Mouse (Mus musculus) frontal cortex, adult (tissue): ENCODE data around the gene Adgrv1.
"Not testable (repeated sequence)": the region's sequence is repeated elsewhere in the genome, so short reads cannot be mapped to it uniquely, and the experiment has no call there.

ENCODE experiments used
- ATAC-seq: cut with Nextera tagmentation; 2 replicates; pipeline ENCODE4 v1.9.2; 2017; ENCODE audit warnings: mild to moderate bottlenecking, moderate library complexity, mixed read lengths; ENCODE audit not compliant: low TSS enrichment

Adgrv1 gene

GRCm38 (mm10) chr13:81342987-81343596, 289.9 kb downstream of the Adgrv1 start:
- no peak for ATAC-seq

- no peak for ATAC-seq
Observed at GRCm38 (mm10) chr13:81335241-81335640, 297.7 kb downstream of the Adgrv1 start.

- ATAC-seq = no peak
Observed at GRCm38 (mm10) chr13:81332018-81332417, 300.9 kb downstream of the Adgrv1 start.

- no peak for ATAC-seq
Observed at GRCm38 (mm10) chr13:81329762-81330161, 303.2 kb downstream of the Adgrv1 start.

GRCm38 (mm10) chr13:81328181-81328580, 304.8 kb downstream of the Adgrv1 start:
- ATAC-seq = no peak

GRCm38 (mm10) chr13:81325606-81326215, 307.2 kb downstream of the Adgrv1 start:
- no peak for ATAC-seq

GRCm38 (mm10) chr13:81323546-81324316, 309.2 kb downstream of the Adgrv1 start:
- no peak for ATAC-seq

GRCm38 (mm10) chr13:81316581-81316980, 316.4 kb downstream of the Adgrv1 start:
- no peak for ATAC-seq

- peak; percentile 98 for ATAC-seq
Observed at GRCm38 (mm10) chr13:81314306-81315120, 318.4 kb downstream of the Adgrv1 start.

- no peak for ATAC-seq
Observed at GRCm38 (mm10) chr13:81312148-81312547, 320.8 kb downstream of the Adgrv1 start.

- ATAC-seq = no peak
Observed at GRCm38 (mm10) chr13:81300851-81301250, 332.1 kb downstream of the Adgrv1 start.

- no peak for ATAC-seq
Observed at GRCm38 (mm10) chr13:81294106-81294505, 338.8 kb downstream of the Adgrv1 start.

- ATAC-seq = no peak
Observed at GRCm38 (mm10) chr13:81282193-81282592, 350.8 kb downstream of the Adgrv1 start.

GRCm38 (mm10) chr13:81280650-81281229, 352.2 kb downstream of the Adgrv1 start:
- no peak for ATAC-seq

- no peak for ATAC-seq
Observed at GRCm38 (mm10) chr13:81279351-81279736, 353.6 kb downstream of the Adgrv1 start.

GRCm38 (mm10) chr13:81278669-81279350, 354.1 kb downstream of the Adgrv1 start:
- ATAC-seq = no peak

GRCm38 (mm10) chr13:81273837-81274236, 359.1 kb downstream of the Adgrv1 start:
- no peak for ATAC-seq

GRCm38 (mm10) chr13:81270396-81270795, 362.6 kb downstream of the Adgrv1 start:
- no peak for ATAC-seq

GRCm38 (mm10) chr13:81269056-81269455, 363.9 kb downstream of the Adgrv1 start:
- no peak for ATAC-seq

- ATAC-seq = not testable (repeated sequence)
Observed at GRCm38 (mm10) chr13:81267489-81267888, 365.5 kb downstream of the Adgrv1 start.

- peak; percentile 79 for ATAC-seq
Observed at GRCm38 (mm10) chr13:81264465-81264864, 368.5 kb downstream of the Adgrv1 start.
